Mouse (Mus musculus) lung, postnatal 0 days (tissue): ENCODE measurements around the gene Iqcf5.

ENCODE experiments used
- CTCF ChIP-seq: IDR thresholded peaks from 2 replicates; pipeline ENCODE4 v1.5.1; 2016; ENCODE audit warnings: antibody characterized with exemption, mild to moderate bottlenecking
- EP300 ChIP-seq: IDR thresholded peaks from 2 replicates; pipeline ENCODE4 v1.6.1; 2016; ENCODE audit warnings: antibody characterized with exemption, mild to moderate bottlenecking, control low read depth

- TF ChIP-seq CTCF (no peak), EP300 (no peak)
Measured at GRCm38 (mm10) chr9:106466721-106467120, 47.7 kb upstream of the Iqcf5 start.
